Mouse (Mus musculus) regulatory T cell (primary cell): ENCODE measurements around the gene Eml5.

ENCODE experiments used
- in situ Hi-C: fragments of 300-600 bp; cut with MboI, MseI; formaldehyde crosslinking; loops from one replicate; pipeline ENCODE4 v1.15.1; 2025; ENCODE audit warnings: high pct_unique_total_duplicates

The Eml5 gene

DNA sequence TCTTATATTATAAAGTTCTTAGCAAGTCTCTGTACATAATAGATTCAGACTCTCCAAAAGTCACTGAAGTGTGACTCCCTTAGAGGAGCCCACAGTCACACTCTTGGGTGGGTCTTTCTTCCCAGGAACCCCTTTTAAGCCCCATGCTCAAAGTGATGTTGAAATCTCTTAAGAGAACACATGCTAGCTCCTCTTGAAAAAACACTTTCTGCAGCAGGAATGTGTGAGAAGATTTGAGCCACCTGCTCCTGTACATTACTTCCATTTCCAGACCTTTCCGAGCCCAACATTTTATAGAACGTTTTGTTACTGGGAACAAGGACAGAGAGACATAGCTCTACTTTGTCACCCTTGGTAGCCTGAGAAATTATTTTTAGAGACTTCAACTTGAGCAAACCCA lies 66.4 kb downstream of the Eml5 start:
- in situ Hi-C loops, result loop anchor here (10.0 kb wide), 1 partner anchor 130 kb away; no protein-coding TSS in a partner anchor

DNA sequence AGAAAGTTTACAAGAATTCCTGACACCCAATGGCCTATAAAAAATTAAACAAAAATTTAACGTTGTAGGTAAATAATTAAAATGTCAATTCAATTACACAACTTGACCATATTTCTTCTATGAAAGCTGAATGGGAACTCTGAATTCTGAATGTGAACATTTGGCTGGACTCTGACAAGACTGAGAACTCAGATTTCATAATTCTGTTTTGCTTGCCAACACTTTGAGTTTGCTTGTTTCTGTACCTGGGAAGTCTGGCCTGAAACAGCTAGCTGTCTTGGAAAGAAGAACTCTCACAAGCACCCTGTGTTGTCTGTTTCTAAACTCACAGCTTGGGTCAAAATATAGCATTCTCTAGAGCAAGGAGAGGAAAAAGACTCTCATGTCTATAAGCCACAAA lies 67.4 kb downstream of the Eml5 start:
- in situ Hi-C loops, result loop anchor here (10.0 kb wide), 1 partner anchor 131 kb away; no protein-coding TSS in a partner anchor

DNA sequence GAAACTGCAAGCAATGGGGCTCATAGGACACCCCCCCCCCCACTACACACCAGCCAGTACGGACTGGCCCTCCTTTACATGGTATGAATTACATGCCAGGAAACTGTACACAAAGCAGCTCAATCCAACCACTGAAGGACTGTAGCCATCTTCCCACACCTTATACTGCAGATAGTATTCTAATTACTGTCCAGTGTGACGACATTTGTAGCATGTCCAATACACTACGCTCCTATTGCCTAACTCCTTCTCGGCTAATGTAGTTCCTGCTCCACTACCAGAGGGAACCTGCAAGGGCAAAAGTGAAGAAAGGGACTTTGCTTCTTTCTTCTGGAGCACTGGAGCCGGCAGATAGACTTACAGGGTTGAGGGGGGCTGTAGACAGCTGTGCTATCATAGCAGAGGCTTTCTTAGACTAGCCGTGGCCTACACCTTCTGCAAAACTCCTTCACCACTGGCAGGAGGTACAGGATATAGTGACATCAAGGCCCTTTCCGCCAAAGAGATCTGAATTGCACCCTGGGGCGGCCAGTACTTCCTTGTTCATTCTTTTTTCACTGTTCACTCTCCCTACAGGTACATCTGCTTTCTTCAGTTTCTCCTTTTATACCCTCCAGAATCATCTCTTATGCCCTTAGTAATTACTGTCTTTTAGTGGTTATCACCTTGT lies 68.2 kb downstream of the Eml5 start:
- in situ Hi-C loops, result loop anchor here (10.0 kb wide), 1 partner anchor 132 kb away; no protein-coding TSS in a partner anchor

DNA sequence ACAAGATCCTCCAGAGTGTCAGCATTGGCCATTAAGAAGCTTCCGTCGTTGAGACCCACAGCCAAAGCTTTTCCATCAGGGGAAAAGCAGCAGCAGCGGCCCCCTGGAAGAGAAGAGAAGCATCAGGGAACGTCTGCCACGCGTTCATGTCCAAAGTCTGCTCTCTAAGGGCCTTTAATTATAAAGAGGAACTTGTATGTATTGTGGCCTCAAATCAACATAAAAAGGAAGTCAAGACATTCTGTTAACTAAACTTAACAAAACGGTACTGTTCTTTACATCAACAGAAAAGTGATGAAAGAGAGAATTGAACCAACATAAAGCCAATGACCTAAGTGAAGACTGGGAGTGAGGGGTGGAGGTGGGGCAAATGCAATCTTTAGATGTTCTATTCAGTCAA lies 70.2 kb downstream of the Eml5 start:
- in situ Hi-C loops, result loop anchor here (10.0 kb wide), 1 partner anchor 134 kb away; no protein-coding TSS in a partner anchor

DNA sequence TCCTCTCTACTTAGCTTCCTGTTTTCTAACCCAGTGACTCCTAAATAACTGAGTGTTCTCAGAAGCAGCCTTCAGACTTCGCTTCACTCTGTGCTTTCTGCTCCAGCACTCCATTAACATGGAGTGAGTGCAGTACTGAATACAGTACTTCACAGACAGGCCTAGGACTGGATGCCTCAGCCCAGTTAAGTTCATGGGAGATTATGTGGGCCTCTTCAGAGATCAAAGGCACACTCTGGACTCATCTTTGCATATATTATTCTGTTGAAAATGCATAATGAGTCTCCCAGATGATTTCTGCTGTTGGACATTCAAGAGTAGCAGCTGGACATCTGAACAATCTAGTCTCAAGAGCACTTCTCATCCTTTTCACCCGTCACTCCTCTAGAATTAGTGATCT lies 80.5 kb downstream of the Eml5 start:
- in situ Hi-C loops, result no loop called here

DNA sequence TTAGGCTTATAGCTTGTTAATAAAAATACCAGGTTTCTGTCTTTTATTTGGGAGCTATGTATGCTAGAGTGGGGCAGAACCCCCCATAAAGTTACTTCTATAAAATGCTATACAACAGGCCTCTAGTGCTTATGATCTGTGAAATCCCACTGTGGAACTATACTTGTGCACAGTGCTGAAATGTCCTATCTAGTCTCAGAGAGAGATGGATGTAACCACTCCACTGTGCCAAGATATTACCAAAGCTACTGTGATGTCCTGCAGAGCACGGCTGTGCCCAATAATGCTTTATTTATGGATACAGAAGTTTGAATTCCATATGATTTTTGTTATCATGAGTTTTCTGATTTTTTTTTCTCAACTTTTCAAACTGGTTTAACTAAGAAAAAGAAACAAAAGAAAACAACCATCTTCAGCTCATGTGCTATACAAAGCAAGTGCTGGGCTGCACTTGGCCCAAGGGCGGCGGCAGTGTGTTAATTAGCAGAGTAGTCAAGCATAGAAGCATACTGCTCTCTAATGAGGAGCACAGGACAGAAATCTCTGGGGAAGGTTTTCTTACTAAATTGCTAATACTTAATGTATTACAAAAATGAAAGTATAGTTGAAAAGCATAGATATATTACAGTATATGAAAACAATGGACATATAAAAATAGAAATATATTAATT lies 97.1 kb downstream of the Eml5 start:
- in situ Hi-C loops, result no loop called here

DNA sequence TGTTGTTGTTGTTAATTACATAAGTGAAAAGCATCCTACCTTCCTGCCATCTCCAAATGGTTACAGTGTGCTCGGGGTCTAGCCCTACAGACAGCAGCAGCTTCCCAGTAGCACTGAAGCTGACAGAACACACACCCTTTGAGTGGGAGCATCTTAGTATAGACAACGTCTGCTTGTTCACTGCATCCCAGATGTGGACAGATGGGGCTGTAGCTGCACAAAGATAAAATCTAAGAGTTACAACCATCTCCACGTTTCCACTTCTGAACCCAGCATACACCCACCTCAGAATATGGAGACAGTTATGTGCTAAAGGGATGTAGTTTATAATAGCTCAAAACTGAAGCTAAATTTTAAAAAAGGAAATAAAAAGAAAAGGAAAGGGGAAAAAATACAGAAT lies 99.0 kb downstream of the Eml5 start:
- in situ Hi-C loops, result no loop called here

DNA sequence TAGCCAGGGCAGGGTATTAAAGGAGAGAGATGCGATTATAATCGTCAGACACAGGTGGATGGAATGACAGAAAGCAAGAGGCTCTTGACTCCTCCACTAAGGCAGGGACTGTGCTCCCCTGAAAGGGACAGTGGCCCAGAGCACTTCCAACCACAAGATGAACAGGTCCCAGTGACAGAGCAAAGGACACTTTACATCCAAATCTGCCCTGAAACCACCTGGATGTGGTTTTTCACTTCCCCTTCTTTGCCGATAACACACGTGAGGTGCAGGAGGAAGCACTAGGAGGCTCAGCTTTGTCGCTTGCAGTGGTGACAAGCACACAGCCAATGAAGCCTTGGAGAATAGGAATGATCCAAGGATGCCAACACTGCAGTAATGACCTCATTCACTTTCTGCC lies 101.0 kb downstream of the Eml5 start:
- in situ Hi-C loops, result no loop called here

DNA sequence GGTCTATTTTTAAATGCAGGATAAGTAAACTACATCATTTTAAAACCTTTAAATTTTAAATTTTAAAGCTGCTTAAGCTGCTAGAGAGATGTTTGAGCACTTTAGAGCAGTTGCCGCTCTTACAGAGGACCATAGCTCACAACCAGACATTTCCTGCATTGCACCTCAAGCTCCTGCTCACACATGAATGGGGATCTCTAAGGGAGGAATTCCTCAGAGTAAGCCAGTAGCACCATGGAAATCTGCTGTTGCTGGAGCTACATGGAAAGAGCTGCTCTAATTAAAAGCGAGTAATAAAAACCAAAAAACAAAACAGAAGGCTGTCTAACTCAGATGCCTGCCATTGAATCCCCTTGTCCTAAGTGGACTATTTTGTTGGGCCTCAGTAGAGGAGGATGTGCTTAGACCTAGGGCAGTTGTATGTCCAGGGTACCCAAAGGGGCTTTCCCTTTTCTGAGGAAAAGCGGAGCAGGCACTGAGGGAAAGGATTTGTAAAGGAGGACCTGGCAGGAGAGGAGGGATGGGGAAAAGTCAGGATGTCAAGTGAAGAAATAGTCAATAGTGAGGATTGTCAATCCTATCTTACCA lies 105.5 kb downstream of the Eml5 start:
- in situ Hi-C loops, result loop anchor here (5.0 kb wide), 1 partner anchor 39 kb away; no protein-coding TSS in a partner anchor

DNA sequence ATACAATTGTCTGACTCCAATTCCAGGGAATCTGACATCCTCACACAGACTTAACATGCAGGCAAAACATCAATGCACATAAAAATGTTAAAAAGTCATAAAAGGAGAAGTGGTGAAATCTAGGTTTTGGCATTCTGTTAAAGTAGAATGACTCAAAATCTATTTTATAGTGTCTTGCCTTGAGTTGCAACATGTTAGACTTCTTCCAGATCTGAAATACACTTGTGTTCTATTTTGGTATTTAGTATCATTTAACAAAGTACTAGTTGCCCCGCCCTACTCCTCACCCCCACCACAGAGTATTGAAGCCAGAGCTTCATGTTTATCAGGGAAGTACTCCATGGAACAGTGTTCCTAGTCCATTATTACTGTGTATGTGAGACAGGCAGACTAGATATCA lies 117.0 kb downstream of the Eml5 start:
- in situ Hi-C loops, result no loop called here

DNA sequence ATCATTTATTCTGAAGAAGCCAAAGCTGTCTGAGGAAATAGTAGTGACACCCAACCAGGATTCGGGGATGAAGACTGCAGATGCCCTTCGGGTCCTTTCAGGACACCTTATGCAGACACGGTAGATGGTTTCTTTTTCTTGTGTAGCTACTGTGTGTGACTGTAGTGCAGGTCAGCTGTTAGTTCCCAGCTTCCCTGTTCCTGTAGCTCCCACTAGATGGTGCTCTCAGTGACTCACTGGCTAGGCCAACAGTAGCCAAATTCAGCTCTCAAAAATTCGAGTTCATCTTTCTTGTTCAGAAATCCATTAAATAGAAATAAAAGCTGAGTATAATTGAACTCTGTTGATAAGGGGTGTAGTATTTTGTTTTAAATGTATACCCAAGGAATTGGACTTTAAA lies 122.1 kb downstream of the Eml5 start:
- in situ Hi-C loops, result no loop called here

DNA sequence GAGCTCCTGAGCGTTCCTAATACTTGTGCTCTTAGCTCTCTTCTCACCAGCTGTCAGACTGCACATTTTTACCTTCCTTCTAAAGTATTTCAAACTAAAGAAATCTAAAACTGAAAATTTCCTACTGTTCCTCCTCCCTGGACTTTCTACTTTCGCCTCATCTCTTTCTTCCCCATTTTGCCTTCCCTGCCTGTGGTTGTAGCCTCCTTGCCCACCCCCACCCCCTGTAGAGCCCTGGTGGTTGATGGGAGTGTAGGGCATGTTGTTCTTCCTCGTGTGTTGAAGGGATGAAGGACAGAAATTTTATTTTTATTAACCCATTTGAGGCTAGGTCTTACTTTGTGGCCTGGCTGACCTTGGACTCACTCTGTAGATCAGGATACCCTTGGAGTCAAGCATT lies 123.8 kb downstream of the Eml5 start:
- in situ Hi-C loops, result no loop called here

DNA sequence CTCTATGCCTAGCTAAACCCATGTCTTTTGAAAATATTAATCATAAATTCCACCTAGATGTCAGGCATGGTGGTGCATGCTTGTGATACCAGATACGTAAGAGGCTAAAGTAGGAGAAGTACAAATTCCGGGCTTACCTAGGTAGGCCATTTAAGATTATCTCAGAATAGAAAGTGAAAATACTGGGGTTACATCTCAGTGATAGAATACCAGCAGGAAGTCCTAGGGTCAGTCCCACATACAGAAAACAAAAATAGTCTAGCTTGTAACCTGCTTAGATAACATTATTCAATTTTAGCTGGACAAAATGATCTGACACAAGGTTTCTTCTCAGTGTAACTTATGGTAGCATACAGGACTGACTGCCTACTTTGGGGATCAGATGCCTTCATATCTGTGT lies 135.0 kb downstream of the Eml5 start:
- in situ Hi-C loops, result no loop called here

DNA sequence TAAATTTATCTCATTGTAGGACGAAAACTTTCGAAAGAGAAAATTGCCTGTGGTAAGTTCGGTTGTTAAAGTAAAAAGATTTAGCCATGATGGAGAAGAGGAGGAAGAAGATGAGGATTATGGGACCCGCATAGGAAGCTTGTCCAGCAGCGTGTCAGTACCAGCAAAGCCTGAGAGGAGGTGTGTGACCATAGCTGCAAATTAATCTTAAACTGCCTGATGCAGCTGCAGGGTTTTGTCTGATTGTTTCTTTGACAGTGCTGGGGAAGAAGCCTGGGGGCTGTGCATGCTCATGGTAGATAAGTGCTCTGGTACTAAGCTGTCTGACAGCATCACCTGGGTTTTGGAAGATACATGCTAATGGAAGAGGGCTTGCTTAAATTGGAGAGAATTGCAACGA lies 141.6 kb downstream of the Eml5 start:
- in situ Hi-C loops, result loop anchor here (5.0 kb wide), 1 partner anchor 38 kb away; no protein-coding TSS in a partner anchor

DNA sequence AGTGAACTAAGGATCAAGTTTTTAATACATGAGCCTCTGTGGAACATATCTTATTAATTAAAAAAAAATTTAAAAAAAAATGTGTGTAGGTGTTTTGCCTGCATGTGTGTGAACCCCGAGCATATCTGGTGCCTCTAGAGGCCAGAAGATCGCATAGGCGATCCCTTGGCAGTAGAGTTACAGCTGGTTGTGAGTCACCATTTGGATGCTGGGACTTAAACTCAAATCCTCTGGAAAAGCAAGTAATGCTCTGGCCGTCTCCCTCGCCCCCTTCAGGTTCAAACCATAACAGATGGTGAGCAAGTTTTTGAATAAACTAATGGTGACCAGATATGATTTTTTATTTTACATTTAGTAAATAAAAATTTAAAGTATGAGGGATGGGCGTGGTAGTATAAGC lies 143.6 kb downstream of the Eml5 start:
- in situ Hi-C loops, result loop anchor here (5.0 kb wide), 1 partner anchor 40 kb away; no protein-coding TSS in a partner anchor

DNA sequence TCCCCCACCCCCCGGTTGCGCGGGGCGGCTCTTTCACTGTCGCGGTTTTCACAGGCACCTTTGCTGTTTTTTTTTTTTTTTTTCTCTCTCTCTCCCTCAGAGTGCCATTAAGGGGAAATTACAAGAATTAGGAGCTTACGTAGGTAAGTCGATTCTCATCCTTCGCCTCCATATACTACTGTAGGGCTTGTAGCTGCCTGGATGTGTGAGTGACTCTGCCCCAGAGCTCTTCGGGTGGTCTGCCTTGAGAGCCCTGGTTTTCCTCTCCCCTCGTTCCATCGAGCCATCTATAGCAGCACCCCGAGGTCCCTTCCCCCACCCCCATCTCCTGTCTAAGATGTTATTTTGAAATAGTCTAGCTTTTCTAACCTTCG lies 153.9 kb downstream of the Eml5 start:
- in situ Hi-C loops, result no loop called here

DNA sequence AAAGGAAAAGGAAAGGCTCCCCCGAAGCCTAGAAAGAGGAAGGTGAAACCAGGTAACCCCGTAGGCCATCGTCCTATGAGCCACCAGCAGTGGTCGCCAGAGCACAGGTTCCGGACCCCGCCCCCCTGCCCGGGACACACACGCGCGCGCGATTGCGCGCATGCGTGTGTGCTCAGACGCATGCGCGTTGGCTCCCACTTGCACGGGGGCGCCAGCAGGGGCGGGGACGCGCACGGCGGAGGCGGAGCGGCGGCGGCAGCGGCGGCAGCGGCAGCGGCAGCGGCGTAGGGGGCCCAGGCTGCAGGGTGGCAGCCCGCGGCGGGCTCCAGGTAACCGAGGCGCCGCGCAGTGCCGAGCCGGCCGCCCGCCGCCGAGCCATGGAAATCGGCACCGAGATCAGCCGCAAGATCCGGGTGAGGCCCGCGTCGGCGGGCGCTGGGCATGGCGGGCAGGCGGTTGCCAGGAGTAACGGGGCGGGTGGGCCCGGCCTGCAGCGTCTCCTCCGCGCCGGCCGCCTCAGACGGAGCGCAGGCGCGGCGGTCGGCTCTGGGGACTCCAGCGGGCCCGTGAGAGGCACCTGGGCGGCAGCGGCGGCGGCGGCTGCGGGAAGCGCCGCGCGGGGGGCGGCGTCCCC lies 154.4 kb downstream of the Eml5 start, which contains the start of gene Zc3h14:
TSS of gene Zc3h14 (plus strand) at position 219 of the 634 bp plus-strand sequence.
- in situ Hi-C loops, result no loop called here

DNA sequence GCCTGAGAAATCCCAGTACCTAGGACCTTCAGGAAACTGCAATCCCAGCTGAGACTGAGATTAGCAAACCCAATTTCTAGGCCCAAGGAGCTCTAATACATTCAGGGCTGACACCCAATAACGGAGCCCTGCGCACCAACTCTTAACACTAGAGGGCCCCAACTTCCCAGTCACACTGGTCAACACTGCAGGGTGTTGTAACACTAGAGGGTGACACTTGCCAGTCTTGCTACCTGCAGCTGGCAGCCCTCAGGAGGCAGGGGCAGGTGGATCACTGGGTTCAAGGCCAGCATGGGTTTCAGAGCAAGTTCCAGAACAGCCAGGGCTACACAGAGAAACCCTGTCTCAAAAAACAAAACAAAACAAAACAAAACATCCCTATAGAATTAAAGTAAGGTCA lies 155.2 kb downstream of the Eml5 start:
- in situ Hi-C loops, result no loop called here

DNA sequence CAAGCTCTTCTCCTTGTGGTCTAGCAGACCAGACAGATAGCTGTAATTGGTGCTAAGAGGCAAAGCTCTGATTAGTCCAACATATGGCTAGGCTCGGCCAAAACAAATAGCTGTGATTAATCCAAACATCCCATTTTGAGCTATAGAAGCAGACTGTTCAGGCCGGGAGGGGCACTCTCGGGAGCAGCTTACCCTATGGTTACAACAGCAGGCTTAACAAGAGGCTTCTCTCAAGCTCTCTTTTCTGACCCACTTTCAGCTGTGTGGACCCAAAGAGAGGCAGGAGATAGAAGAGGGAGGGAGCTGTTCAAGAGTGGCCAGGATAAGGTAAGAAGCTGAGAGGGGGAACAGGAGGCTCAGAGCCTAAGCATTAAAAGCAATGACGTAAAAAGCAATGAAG lies 155.7 kb downstream of the Eml5 start:
- in situ Hi-C loops, result no loop called here

DNA sequence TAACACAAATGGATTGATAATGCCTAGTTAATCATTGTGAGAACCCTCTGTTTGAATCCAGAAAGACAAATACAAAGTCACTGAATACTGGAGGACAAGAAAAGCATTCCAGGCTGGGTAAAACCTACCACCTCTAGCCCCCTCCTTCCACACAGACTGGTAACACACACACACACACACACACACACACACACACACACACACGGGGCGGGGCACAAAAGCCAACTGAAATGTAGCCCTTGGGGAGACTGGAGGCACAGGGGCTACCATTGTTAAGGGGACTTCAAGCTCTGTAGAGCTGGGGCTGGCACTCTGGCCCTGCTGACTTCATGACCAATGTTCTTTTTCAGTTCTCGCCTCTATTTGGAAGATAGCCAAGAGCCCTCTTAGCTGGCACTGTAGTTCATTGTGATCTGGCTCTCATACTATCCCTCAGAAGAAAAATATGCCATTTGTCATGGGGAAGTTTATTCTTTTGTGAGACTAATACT lies 160.2 kb downstream of the Eml5 start:
- in situ Hi-C loops, result no loop called here

DNA sequence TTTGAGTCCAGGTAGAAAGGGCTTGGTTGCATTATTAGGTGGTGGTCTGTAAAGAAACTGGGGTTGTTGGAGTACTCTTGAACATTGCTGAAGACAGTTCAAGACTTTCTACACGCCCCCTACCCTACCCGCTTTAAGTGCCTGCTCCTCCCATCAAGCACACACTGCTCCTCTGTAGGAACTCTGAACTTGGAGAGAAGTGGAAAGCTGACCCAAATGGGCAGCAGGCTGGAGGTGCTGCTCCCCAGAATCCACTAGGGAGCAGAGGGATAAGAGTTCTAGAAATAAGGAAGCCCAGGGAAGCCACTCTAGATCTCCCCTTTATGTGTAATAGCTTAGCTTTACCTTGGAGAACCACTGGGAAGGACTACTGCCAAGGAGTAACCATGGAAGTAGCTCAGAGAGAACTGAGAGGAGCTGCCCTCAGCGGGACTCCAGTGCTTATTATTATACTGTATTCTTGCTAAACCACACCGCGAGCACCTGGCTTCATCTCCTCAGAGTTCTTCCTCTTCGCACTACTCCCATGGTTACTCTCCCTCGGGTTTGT lies 163.4 kb downstream of the Eml5 start:
- in situ Hi-C loops, result no loop called here
